Mouse (Mus musculus) WW6 (cell line): ENCODE results near the gene Gbp8.
"Not testable (repeated sequence)": the region's sequence is repeated elsewhere in the genome, so short reads cannot be mapped to it uniquely, and the experiment has no call there.

Experiments used
- DNase-seq: peaks from one replicate; pipeline ENCODE4 v3.0.0-alpha.2; 2013; ENCODE audit warnings: low read depth, low spot score

Gene Gbp8

DNA sequence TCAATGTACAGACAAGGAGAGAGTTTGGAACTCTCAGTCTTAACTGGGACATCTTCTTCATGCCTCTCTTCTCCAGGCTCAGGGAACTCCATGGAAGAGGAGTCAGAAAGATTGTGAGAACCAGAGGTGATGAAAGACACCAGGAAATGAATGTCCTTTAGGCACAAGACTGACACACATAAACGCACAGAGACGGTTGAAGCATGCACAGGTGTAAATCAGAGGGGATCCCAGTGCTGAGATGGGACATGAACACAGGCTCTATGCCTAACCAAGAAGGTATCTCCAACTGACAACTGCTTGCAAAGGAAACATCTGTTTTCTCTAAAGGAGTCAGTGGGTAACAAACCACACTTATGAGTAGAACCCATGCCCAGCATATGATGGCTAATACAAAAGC lies 79.1 kb downstream of the Gbp8 start:
- DNase-seq: no peak

DNA sequence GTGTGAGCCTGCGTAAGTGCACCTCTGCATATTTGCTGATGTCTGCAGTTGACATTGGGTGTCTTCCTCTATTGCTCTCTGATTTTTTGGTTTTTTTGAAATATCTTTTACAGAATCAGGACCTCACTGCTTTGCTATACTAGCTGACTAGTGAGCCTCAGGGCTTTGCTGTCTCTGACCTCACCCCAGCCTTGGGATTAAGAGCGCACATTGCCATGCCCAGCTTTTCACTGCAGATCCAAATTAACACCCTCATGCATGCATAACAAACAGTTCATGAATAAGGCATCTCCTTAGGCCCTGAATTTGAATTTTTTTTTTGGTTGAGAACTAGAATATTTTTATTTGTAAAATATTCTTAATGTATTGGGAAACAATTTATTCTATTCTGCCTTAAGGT lies 84.1 kb downstream of the Gbp8 start:
- DNase-seq: no peak

DNA sequence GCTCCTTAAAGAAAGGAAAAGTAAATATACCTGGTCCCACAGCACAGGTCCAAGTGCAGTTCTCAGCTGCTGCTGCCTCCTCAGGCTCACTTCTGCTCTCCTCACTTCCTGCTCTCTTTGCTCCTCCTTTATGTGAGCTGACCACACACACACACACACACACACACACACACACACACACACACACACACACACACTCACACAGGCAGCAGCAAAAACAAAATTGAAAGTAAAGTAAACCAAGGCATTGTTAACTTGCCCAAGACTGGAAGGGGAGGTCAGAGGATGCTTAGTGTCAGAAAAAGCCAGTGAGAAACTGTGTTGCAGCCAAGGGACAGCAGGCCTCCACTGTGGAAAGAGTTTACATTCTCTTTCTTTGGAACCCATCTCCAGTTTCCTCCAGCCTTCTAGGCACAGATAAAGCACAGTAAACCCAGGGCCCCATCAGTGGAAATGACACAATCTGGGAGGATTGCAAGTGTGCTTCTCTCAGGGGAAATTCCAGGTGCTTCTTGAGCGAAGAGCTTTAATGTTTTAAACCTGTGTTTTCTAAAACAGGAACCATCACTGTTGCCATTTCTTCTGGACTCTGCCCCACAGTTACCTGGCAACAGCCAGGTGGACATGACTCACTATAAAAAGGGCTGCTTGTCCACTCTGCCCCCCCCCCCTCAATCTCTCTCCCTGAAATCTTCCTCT lies 85.7 kb downstream of the Gbp8 start:
- not testable (repeated sequence) for DNase-seq

DNA sequence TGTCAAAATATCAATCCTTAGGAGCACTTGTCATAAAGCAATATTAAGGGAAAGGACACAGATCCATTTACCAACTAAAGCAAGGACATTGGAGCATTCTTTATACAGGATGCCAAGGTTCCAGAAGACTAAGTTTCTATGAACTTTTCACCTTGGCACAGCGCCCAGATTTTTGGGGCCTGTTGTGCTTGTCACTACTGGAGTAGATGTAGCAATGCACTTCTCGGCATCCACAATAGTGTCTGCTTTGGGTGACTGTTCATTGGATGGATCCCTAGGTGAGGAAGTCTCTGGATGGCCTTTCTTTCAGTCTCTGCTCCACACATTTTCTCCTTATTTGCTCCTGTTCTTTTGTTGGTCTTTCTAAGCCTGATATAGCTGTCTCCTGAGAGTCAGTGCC lies 107.0 kb downstream of the Gbp8 start:
- DNase-seq: no peak

DNA sequence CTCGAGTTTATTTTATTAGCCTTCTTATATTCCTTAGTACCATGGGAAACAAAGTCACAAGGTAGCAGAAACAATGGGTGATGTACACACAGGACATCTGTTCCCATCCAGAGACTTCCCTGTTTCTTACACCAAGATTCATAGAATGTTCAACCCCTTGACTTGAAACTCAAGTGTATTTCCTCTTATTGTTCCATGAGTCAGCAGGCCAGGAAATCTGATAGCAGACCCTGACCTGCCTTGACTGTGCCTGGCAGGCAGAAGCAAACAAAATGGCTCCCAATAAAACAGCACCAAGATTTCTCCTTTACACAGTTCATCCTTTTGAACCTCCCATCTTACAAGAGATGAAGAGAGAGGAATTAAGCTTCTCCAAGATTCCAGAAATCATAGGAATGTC lies 126.8 kb downstream of the Gbp8 start:
- DNase-seq: no peak

DNA sequence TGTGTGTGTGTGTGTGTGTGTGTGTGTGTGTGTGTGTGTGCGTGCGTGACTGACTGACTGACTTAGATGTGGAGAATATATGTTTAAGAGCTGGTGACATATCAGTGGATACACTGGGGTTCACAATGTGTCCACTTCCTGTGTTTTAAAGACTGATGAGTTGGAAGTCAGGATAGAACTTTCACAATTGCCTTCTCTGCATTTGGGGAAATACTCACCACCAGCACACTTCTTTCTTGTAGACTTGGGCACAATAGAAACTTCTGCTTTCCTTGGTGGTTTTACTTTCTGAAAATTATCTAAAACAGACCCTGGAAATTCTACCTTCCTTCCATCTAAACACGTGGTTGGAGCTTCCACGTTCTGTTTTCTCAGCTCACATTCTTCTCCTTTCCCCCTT lies 127.8 kb downstream of the Gbp8 start:
- no peak for DNase-seq

DNA sequence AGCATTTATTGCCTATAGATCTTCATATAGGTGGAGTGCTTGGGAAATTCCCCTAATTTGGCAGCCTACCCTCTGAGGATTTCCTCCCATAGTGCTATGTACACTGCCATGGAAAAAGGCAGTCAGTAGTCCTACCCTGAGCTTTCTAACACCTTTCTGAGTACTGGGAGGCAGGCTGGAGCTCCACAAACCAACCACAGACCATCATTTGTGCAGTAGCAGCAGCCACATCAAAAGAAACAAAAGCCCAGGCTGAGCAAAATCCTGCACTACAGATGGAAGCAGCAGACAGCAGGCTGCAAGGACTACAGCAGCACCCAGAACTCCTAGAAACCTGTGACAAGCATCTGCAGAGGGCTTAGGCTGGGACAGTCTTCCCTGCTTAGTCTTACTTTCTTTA lies 129.0 kb downstream of the Gbp8 start:
- DNase-seq: no peak

DNA sequence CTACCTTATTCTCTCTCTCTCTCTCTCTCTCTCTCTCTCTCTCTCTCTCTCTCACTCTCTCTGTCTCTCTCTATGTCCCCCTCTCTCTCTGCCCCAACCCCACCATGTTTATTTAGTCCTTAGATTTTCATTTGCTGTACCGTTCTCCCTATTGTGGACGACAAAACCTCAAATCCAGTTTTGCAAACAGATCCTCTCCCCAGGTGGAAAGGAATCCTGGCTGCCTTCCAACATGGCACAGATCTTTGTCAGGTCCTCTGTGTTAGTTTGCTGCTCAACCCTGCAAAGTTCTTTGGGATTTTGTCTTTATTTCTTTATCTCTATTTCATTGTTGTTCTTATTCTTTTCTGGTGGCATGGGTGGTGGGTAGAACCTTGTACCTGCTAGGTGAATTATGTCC lies 149.9 kb downstream of the Gbp8 start:
- DNase-seq: no peak

DNA sequence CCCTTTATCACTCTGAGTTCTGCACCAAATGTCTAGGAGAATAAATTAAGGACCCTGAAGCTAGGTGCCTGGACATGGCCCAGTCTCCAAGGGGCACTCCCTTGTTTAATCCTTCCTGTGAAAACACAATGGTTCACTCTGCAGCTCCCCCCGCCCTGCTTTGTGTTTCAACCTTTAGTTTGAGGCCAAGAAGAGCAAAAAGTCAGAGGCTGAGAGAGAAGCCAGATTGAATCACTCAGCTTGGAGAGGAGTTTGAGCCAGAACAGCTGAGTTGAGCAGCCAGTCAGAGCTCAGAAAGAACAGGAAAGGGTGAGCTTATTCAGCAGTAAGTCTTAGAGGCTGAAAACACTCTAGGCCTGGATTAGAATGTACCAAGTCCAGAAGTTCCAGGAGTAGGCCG lies 151.3 kb downstream of the Gbp8 start:
- no peak for DNase-seq

DNA sequence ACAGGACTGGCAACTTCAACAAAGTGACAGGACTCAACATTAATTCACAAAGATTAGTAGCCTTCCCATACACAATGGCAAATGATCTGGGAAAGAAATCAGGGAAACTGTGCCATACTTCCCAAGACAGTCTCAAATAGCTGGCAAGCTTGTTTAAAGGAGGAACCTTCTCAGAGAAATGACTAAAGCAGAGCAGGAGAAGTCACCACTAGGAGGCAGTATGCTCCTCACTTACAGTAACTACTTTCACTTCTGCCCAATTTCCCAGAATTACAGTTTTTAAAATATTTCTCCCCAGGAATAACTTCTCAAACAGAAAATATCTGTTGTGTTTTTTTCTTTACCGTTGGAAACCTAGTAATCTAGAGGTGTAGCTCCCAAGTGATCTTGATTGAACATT lies 152.6 kb downstream of the Gbp8 start:
- DNase-seq: peak; percentile 20

DNA sequence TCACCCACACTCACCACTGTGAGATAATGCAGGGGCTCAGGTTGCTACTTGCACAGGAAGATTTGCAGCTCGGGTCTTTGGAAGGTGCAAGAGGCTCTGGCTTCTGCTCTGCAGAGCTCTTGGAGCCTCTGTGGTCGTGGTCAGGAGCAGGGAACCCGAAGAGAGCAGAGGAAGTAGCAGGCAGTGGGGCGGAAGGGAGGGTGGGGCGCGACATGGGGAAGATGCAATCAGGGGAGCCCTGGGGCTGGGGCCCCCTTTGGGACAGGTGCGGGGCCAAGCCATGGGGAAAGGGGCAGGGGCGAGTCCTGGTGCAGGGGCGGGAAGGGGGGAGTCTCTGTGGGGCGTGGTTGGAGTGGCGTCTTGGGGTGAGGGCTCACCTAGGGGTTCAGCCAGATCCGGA lies 156.8 kb downstream of the Gbp8 start, which contains the start of gene Abcg3:
Abcg3 (minus strand) TSS at position 184 of the 400 bp plus-strand sequence.
- no peak for DNase-seq

DNA sequence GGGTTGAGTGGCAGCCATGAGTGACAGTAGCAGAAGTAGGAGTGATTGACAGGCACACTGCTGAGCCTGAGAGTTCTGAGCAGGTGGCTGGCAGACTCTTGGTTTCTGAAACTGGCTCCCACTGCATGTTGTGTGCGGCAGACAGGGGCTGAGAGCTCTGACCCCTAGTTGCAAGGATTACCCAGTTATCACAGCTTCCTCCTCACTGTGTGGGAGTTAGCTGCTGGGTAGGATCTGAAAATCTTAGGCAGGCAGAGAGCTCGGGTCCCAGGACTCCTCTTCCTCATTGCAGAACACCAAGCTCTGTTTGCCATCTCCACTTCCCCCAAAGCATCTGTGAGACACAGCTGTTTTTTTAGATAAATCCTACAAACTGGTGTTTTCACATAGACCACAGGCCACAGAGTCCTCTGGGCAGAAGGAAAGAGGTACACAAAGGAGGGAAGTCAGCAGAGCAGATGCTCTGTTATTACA lies 160.3 kb downstream of the Gbp8 start:
- DNase-seq: no peak
